Mouse (Mus musculus) midbrain, embryonic 12.5 days (tissue): ENCODE results near the gene Prox1. TPM values are rescaled to one million over a fixed set of nuclear protein-coding genes. Genes with fewer than 3 reads are reported as not detected.

Source experiments
- ATAC-seq: fragments of 200-750 bp; cut with Nextera tagmentation; 2 replicates; pipeline ENCODE4 v1.8.0; 2017; ENCODE audit warnings: low read depth, moderate TSS enrichment, moderate library complexity; ENCODE audit not compliant: low FRiP score
- H3K27ac ChIP-seq: fragments of 300-500 bp; sonication (generic); replicated peaks from 2 replicates; pipeline ENCODE4 v1.5.1; 2016; ENCODE audit warnings: mild to moderate bottlenecking
- H3K27me3 ChIP-seq: fragments of 300-500 bp; sonication (generic); 2 replicates; pipeline ENCODE4 v1.6.1; 2016; ENCODE audit warnings: mild to moderate bottlenecking
- H3K36me3 ChIP-seq: fragments of 300-500 bp; sonication (generic); 2 replicates; pipeline ENCODE4 v1.6.1; 2016
- H3K4me1 ChIP-seq: fragments of 300-500 bp; sonication (generic); 2 replicates; pipeline ENCODE4 v1.6.1; 2016
- H3K4me2 ChIP-seq: fragments of 300-500 bp; sonication (generic); replicated peaks from 2 replicates; pipeline ENCODE4 v1.6.1; 2016; ENCODE audit warnings: mild to moderate bottlenecking, moderate library complexity
- H3K4me3 ChIP-seq: fragments of 300-500 bp; sonication (generic); 2 replicates; pipeline ENCODE4 v1.5.1; 2016; ENCODE audit warnings: mild to moderate bottlenecking
- H3K9ac ChIP-seq: fragments of 300-500 bp; sonication (generic); replicated peaks from 2 replicates; pipeline ENCODE4 v1.6.1; 2016; ENCODE audit warnings: mild to moderate bottlenecking, moderate library complexity
- H3K9me3 ChIP-seq: fragments of 300-500 bp; sonication (generic); 2 replicates; pipeline ENCODE4 v1.6.1; 2016; ENCODE audit warnings: mild to moderate bottlenecking
- WGBS: fragments of 180-500 bp; shearing (Covaris S2); methylation state at CpG from one replicate; pipeline ENCODE4 v1.1.7; 2016; 5-methylcytosine and 5-hydroxymethylcytosine counted together
- polyA plus RNA-seq: library from polyadenylated mRNA; unstranded; fragments of >200 nt; fragmentation: Nextera tagmentation; extraction: Ambion mirVana; gene quantifications from 2 replicates; pipeline ENCODE4 v1.2.1, GENCODE M21; 2016

Gene Prox1
- polyA plus RNA-seq, 1 experiment from 2014 or later: 10.5 TPM

DNA sequence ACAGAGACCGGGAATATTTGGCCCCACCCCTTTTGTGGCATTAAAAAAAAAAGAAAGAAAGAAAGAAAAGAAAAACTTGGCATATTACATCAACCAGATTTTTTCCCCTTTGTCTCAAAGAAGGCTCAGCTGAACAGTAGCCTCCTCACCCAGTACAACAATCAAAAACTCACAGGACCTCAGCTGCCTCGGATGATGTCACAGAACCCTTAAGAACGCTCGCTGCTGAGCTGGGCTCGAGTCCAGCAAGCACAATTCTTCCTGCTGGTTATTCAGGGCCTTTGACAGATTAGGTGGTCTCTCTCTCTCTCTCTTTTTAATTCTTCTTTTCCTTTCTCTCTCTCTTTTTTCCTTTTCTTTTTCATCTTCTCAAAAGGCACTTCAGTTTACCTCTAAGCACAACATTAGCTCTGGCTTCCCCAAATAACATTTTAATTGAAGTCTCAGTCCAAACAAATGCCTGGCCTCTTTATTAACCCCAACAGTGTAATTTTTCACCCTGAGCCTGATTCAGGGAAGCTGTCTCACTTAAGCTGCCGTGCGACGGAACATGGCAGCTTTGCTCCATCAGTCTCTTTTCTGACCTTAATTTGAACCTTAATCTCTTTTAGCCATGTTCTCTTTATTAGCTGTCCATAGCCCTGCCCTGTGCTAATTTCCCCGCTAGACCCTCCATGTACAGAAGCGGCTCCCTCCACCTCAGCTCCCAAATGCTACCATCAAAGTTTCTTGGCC lies 19.9 kb upstream of the Prox1 start:
- Histone ChIP-seq H3K9ac (no peak overlapping the region), H3K36me3 (no peaks in the 10 kb centered on the region), H3K9me3 (no peaks in the 10 kb centered on the region), H3K4me3 (no peak overlapping the region), H3K27me3 (peaks cover 27% of the 10 kb centered on the region), H3K4me2 (no peak overlapping the region), H3K27ac (0 out of 2 replicates have a peak overlapping the region, but pooled peaks have one; percentile 8), H3K4me1 (peaks cover 30% of the 10 kb centered on the region)
- peak; percentile 65; the same call in 1 of the 2 replicates for ATAC-seq
- WGBS: 15% methylated on average over 10 of the region's 10 CpGs

DNA sequence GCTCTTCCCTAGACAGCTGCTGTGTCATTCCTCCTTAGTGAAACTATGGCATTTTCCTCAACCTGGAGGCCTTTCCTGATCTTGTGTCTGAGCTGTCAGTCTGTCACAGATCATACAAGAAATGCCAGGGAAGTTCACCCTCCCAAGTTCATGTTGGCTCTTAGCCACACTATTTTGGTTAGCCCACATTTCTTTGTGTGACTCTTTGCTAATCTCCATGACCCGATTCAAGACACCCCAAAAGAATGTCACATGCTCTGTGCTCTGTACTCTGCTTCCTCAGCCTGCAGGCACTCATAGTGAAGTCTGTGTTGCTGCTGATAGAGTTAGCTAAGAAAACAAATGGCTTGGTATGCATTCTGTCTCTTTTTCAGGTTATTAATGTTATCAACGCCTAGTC lies 18.6 kb upstream of the Prox1 start:
- Histone ChIP-seq H3K9ac (no peak overlapping the region), H3K27ac (no peak overlapping the region), H3K4me1 (peaks cover 30% of the 10 kb centered on the region), H3K4me2 (no peak overlapping the region), H3K36me3 (no peaks in the 10 kb centered on the region), H3K4me3 (no peak overlapping the region), H3K27me3 (peaks cover 27% of the 10 kb centered on the region), H3K9me3 (no peaks in the 10 kb centered on the region)
- 68% methylated on average over 2 of the region's 2 CpGs for WGBS
- ATAC-seq: 0 out of 2 replicates have a peak, but pooled peaks have one; percentile 45

DNA sequence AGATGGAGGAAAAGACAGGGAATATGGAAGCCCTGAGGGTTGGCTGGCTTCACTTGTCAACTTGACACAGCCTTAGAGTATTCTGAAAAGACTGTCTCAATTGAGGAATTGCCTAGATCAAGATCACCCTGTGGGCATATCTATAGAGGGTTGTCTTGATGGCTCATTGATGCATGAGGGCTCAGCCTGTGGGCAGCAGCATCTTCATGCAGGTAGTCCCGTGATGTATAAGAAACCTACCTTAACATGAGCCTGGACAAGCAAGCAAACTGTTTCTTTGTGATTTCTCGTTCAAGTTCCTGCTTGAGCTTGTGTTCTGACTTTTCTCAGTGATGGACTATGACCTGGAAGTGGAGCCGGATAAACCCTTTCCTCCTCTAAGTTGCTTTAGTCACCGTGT lies 15.8 kb upstream of the Prox1 start:
- H3K27ac ChIP-seq: no peak overlapping the region
- no peak for ATAC-seq
- H3K9ac ChIP-seq: no peak overlapping the region
- H3K4me2 ChIP-seq: no peak overlapping the region
- no peaks in the 10 kb centered on the region for H3K9me3 ChIP-seq
- peaks cover 14% of the 10 kb centered on the region; the same call in 1 of the 2 replicates for H3K27me3 ChIP-seq
- no peaks in the 10 kb centered on the region for H3K36me3 ChIP-seq
- no peak overlapping the region for H3K4me3 ChIP-seq
- peaks cover 23% of the 10 kb centered on the region for H3K4me1 ChIP-seq
- 89% methylated on average over 4 of the region's 4 CpGs for WGBS

DNA sequence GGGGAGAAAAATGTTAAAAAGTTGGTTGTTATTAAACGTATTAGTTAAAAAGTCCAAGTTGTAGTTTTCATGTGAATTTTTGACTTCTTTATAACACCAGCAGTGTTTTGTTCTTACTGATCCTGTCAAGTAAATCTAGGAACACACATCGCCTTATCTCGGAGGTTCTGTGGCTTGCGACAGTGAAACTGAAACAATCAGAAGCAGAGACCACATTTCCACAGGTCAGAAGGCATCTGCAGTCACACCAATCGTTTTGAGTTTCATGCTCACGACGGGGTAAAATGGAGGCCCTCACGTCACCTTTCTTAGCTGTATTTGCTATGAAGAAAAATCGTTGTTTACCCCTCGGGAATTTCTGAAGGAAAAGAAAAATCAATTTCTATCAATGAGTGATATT lies 14.8 kb upstream of the Prox1 start:
- H3K4me1 ChIP-seq: peaks cover 17% of the 10 kb centered on the region
- H3K9me3 ChIP-seq: no peaks in the 10 kb centered on the region
- no peak overlapping the region for H3K4me2 ChIP-seq
- no peak for ATAC-seq
- peaks cover 17% of the 10 kb centered on the region for H3K27me3 ChIP-seq
- no peak overlapping the region for H3K27ac ChIP-seq
- no peak overlapping the region for H3K4me3 ChIP-seq
- no peaks in the 10 kb centered on the region for H3K36me3 ChIP-seq
- H3K9ac ChIP-seq: no peak overlapping the region
- WGBS: 80% methylated on average over 10 of the region's 10 CpGs

DNA sequence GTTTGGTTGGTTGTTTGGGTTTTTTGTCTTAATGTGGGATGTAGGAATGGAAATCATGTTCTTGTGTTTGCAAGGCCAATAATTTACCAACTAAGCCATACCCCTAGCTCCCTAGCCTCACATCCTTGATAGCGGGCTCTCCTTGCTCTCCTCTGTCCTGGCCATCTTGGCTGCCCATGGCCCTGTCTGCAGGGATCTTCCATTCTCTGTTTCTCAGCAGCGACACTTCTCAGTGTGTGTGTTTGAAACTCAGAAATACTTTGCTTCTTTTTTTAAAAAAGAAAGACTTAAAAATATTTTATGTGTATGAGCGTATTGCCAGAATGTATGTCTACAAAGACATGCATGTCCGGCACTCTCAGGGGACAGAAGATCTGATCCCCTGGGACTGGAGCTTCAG lies 13.1 kb upstream of the Prox1 start:
- Histone ChIP-seq H3K9me3 (no peaks in the 10 kb centered on the region), H3K4me3 (no peak overlapping the region), H3K27me3 (peaks cover 31% of the 10 kb centered on the region), H3K9ac (no peak overlapping the region), H3K4me1 (peaks cover 9% of the 10 kb centered on the region; the same call in 1 of the 2 replicates), H3K36me3 (no peaks in the 10 kb centered on the region), H3K27ac (no peak overlapping the region), H3K4me2 (no peak overlapping the region)
- ATAC-seq: no peak
- WGBS: 97% methylated on average over 4 of the region's 4 CpGs

DNA sequence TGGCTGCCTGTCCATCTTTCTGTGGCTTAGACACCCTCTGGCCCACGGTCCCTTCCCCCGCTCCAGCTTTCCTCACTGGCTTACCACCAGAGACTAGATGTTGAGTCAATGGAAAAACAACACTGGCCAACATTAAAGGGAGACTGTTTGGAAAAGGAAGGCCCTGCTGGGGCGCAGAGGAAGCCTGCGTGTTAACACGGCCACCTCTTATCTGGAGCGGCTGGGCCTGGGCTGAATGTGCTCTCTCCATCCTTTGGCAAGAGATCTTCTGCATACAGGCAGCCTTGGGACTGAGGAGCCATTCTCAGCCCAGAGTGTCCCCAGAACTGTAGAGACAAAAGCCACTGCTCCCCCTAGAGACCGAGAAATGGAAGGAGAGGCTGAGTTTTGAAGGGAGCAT lies 11.3 kb upstream of the Prox1 start:
- H3K27me3 ChIP-seq: peaks cover 44% of the 10 kb centered on the region
- H3K4me3 ChIP-seq: no peak overlapping the region
- peaks cover 9% of the 10 kb centered on the region; the same call in 1 of the 2 replicates for H3K4me1 ChIP-seq
- H3K27ac ChIP-seq: no peak overlapping the region
- no peaks in the 10 kb centered on the region for H3K36me3 ChIP-seq
- no peak overlapping the region for H3K4me2 ChIP-seq
- 73% methylated on average over 7 of the region's 7 CpGs for WGBS
- no peak overlapping the region for H3K9ac ChIP-seq
- ATAC-seq: no peak
- no peaks in the 10 kb centered on the region for H3K9me3 ChIP-seq

DNA sequence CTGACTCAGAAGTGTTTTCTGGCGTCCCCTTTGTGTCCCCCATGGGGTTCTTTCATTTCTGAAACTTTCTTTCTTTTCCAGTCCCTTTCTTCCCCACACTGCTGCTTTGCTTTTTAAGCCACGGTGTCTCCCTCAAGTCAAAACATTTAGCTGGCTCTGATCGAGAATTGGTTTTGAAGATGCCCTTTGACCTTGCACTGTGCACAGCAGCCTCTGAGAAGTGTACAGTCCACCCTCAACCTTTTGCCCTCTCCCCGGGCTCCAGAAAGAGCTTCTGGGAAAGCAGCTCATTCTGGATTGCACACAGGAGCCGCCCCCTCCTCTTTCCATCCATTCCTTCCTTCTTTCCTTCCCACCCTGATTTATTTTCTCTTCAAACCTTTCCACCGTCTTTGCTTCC lies 10.3 kb upstream of the Prox1 start:
- Histone ChIP-seq H3K4me2 (no peak overlapping the region), H3K4me3 (no peak overlapping the region), H3K9me3 (no peaks in the 10 kb centered on the region), H3K36me3 (no peaks in the 10 kb centered on the region), H3K27me3 (peaks cover 51% of the 10 kb centered on the region), H3K4me1 (peaks cover 9% of the 10 kb centered on the region; the same call in 1 of the 2 replicates), H3K27ac (no peak overlapping the region), H3K9ac (no peak overlapping the region)
- no peak for ATAC-seq
- 18% methylated on average over 6 of the region's 6 CpGs for WGBS

DNA sequence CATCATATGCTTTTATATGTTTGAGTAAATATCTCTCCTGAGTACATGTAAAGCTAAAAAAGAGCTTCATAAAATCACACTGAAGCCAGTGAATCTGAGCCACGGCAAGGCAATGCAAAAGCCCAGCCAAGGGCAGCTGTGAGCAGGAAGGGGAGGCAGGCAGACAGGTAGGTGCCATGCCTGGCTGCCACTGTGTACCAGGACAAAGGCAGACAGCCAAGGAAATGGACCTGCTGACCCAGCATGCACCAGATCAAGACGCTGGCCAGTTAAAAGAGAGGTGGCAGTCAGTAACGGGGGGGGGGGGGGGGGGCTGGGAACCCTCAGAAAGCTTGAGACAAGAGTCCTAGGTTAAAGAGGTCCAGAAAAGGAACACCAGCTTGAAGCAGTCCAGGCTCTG lies 6.4 kb upstream of the Prox1 start:
- 29% methylated on average over 3 of the region's 3 CpGs for WGBS
- Histone ChIP-seq H3K9me3 (no peaks in the 10 kb centered on the region), H3K36me3 (no peaks in the 10 kb centered on the region), H3K9ac (no peak overlapping the region), H3K27me3 (peaks cover 84% of the 10 kb centered on the region), H3K27ac (no peak overlapping the region), H3K4me2 (no peak overlapping the region), H3K4me1 (peaks cover 45% of the 10 kb centered on the region), H3K4me3 (no peak overlapping the region)
- no peak for ATAC-seq

DNA sequence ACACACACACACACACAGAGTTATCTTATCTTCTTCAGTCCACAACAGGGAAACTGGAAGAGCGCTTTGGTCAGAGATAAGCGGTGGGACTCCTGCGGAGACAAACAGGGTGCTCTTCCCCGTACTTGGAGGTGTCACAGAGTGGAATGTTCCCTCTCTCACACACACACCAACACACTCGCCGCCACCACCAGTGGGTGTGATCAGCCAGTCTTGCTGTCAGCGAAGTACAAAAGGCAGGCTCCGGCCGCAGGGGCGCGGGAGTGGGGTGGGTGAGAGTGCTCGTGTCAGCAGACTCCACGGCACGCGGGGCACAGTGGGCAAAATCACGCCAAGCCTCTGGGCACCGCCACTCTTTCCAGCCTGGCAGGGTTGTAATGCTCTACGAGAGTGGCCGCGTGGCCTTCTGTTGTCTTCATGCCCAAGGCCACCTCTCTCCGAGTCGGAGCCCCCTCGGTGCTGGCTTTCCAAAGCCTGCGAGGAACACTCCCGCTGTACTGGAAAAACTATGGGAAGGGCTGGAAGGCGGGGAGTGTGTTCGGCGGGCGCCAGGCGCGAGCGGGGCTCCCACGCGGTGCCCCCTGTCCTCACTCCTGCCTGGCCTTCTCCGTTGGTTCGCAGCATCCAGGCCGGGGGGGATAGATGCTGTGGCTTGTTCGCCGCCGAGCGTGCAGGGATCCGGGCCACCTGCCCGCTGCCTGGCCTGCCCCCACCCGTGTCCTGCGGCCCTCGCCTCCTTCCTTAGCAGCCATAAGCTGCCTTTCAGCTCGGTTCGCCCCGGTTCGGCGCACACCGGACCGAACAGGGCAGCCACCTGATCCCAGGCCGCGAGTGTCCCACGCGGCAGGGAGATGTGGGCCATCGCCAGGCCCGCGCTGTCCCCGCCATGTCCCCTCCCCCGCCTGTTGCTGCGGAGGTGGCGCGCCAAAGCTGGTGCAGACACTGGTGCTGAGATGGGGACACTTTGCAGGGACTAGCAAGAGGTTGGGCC lies 4.5 kb upstream of the Prox1 start:
- Histone ChIP-seq H3K9me3 (no peaks in the 10 kb centered on the region), H3K27ac (no peak overlapping the region), H3K4me1 (peaks cover 45% of the 10 kb centered on the region), H3K9ac (peak overlapping the region; percentile 53), H3K4me3 (peak overlapping the region; percentile 47), H3K36me3 (no peaks in the 10 kb centered on the region), H3K4me2 (peak overlapping the region; percentile 90), H3K27me3 (peaks cover 83% of the 10 kb centered on the region)
- WGBS: 2% methylated on average over 65 of the region's 65 CpGs
- no peak for ATAC-seq

DNA sequence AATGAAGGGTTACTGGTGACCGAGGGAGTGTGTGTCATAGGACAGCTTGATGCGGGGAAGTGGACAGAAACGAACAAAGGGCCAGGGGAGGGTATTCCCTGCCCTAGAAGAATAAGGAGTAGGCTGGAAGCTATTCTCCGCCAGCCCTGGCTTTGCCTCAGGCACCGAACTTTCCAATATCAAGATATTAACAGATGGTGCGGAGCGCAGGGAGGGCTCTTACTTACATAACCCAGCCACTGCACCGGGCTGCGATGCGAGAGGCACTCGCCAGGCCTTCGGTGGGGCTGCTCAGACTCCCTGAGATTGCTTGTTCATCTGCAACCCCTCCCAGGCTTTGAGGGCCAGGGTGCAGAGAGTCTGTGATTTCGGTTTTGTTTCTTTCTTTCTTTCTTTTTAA lies 3.7 kb upstream of the Prox1 start:
- Histone ChIP-seq H3K4me1 (peaks cover 45% of the 10 kb centered on the region), H3K27me3 (peaks cover 75% of the 10 kb centered on the region)

DNA sequence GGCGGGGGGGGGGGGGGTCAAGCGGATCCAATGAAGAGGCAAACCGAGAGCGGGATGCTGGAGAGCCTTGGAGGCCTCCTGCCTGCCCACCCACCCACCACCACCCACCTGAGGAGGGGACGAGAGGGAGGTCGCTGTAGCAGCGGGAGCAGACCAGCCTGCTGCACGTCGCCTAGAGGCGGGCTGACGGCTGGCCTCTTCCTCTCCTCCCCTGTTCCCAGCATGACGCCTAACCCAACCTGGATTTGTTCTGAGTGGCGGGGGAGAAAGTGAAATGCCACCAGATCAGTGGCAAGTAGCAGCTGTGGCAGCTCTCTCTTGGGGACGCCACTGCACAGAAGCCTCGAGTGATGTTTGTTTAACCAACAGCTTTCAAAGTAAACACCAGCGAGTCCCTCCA lies 3.1 kb upstream of the Prox1 start:
- H3K4me1 ChIP-seq: peaks cover 52% of the 10 kb centered on the region
- peak overlapping the region; percentile 86 for H3K4me2 ChIP-seq
- H3K27me3 ChIP-seq: peaks cover 71% of the 10 kb centered on the region
- ATAC-seq: no peak
- peak overlapping the region; percentile 71 for H3K4me3 ChIP-seq
- no peaks in the 10 kb centered on the region for H3K36me3 ChIP-seq
- H3K9me3 ChIP-seq: no peaks in the 10 kb centered on the region
- H3K9ac ChIP-seq: no peak overlapping the region
- 0% methylated on average over 12 of the region's 16 CpGs for WGBS
- no peak overlapping the region for H3K27ac ChIP-seq

More for the DNA sequence above, 3.7 kb upstream of the Prox1 start:
- Histone ChIP-seq H3K36me3 (no peaks in the 10 kb centered on the region), H3K27ac (no peak overlapping the region), H3K9me3 (no peaks in the 10 kb centered on the region), H3K4me3 (no peak overlapping the region), H3K9ac (no peak overlapping the region), H3K4me2 (peak overlapping the region; percentile 90)
- ATAC-seq: no peak
- 2% methylated on average over 13 of the region's 13 CpGs for WGBS

DNA sequence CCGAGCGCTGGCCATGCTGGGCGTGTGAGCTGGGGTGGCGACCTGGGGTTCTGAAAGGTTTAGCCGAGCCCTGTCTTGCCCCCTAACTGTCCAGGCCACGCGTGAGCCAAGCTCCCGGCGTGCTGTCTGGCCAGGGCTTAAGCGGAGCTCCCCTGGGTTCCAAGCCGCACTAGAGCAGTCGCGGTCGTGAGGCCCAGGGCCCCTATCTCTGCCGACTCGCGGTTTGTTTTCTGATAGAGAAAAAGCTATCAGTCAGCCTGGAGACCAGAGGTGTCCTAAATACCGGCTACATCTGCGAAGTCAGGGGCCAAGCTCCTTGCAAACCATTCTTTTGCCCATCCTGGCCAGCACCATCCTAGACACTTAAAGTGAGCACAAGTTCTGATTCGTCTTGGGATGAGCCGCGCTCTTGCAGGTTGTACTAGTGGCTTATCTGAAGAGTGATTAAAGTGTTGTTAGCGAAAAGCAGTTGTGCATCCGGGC lies 2.5 kb upstream of the Prox1 start:
- WGBS: 1% methylated on average over 24 of the region's 24 CpGs
- Histone ChIP-seq H3K9me3 (no peaks in the 10 kb centered on the region), H3K4me2 (peak overlapping the region; percentile 86), H3K27me3 (peaks cover 65% of the 10 kb centered on the region), H3K9ac (no peak overlapping the region), H3K4me1 (peaks cover 58% of the 10 kb centered on the region), H3K4me3 (peak overlapping the region; percentile 71), H3K27ac (no peak overlapping the region), H3K36me3 (no peaks in the 10 kb centered on the region)
- no peak for ATAC-seq
